Mouse (Mus musculus): Measurements from ENCODE around the gene Enpp3. TPM values are rescaled to one million over a fixed set of nuclear protein-coding genes. Genes with fewer than 3 reads are reported as not detected.

The Enpp3 gene
- polyA plus RNA-seq, 1 experiment from 2014 or later, result 6.7 TPM

DNA sequence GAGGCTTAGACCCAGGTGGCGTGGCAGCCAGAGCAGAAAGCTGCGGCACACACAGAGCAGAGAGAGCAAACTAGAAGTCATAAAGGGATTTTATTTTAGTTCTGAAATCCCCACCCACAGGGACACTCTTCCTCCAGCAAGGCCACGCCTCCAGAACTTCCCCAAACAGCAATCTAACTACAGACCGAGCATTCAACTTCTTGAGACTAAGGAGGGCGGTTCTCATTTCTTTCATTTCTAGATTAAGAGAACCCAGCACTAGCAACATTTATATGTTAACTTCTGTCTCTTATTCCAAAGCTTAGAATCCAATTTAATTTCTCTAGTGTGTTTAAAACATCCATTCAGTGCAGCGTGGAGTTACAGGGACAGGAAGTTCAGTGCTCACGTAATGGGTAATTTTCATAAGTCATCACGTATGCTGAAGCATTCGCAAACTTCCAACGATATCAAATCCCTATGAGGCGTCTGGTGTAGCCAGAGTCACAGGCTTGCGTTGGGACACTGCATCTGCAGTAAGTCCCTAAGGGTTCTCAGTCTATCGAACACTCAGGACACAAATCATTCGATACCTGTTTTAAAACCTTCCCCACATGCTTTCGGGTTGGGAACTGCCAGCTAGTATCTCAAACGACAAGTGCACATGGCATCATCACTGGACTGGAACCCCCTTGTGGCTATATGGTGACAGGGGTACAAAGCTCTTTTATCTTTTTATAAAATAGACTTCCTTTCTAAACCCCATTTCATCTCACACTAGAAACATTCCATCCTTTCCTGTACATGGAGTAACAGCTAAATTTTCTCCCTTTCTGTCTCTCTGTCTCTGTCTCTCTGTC is 18.7 kb downstream of the Enpp3 start:
- Histone ChIP-seq H3K4me2 (replicated peaks; ENCODE audit: low read depth, low read length) (no peak overlapping the region), H3K27me3 (ENCODE audit: insufficient read depth, low read length) (no peaks in the 10 kb centered on the region), H3K4me3 (ENCODE audit: low read length) (no peak overlapping the region), H3K9me3 (ENCODE audit: low read length) (no peaks in the 10 kb centered on the region), H3K36me3 (ENCODE audit: insufficient read depth, low read length) (no peaks in the 10 kb centered on the region), H3K9ac (replicated peaks; ENCODE audit: low read length) (no peak overlapping the region), H3K27ac (ENCODE audit: low read length) (0 out of 2 replicates have a peak overlapping the region, but pooled peaks have one; percentile 29), H3K4me1 (ENCODE audit: insufficient read depth, low read length) (peaks cover 6% of the 10 kb centered on the region)
- ATAC-seq (ENCODE audit: low FRiP score, low TSS enrichment), result no peak
- WGBS, result 69% methylated on average over 16 of the region's 16 CpGs

DNA sequence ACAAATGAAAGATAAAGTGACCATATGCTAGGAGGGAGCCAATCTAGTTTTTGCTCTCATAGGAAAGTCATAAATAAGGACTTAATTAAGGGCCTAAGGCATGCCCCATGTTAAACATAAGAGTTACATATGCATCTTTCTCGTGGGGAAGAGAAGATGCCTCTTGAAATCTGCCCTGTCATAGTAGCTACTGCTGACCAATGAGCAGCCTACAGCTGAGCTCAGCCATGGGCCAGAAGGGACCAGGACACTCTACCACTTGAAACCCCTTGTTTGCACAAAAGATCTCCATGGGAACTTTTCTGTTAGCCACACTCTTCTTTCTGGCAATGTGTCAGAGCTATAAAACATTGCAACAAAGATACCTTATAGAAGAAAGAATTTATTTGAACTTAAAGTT is 19.4 kb downstream of the Enpp3 start:
- Histone ChIP-seq H3K4me2 (replicated peaks; ENCODE audit: low read depth, low read length) (no peak overlapping the region), H3K9me3 (ENCODE audit: low read length) (no peaks in the 10 kb centered on the region), H3K36me3 (ENCODE audit: insufficient read depth, low read length) (no peaks in the 10 kb centered on the region), H3K27me3 (ENCODE audit: insufficient read depth, low read length) (no peaks in the 10 kb centered on the region), H3K27ac (ENCODE audit: low read length) (0 out of 2 replicates have a peak overlapping the region, but pooled peaks have one; percentile 29), H3K4me3 (ENCODE audit: low read length) (no peak overlapping the region), H3K4me1 (ENCODE audit: insufficient read depth, low read length) (peaks cover 6% of the 10 kb centered on the region), H3K9ac (replicated peaks; ENCODE audit: low read length) (no peak overlapping the region)
- peak; percentile 51; the same call in 1 of the 2 replicates for ATAC-seq (ENCODE audit: low FRiP score, low TSS enrichment)
- WGBS, result 53% methylated on average over 1 of the region's 1 CpGs

DNA sequence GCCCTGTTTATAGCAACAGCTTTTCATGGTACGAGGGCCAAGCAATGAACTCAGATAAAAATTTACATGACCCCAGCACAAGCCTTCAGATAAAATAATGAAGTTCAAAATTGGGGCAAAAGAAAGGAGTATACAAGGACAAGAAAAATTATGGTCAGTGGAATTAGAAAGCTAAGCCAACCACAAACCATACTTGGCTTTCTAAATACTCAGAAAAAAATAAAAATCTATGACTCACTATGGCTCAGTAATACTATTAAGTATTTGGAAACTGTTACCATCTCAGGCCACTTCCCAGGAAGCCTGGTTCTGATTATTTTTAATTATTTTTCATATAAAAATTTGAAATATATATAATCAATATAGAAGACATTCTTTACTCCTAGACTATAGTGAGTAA is 19.8 kb downstream of the Enpp3 start:
- no peaks in the 10 kb centered on the region for H3K27me3 ChIP-seq (ENCODE audit: insufficient read depth, low read length)
- H3K9me3 ChIP-seq (ENCODE audit: low read length), result no peaks in the 10 kb centered on the region
- H3K9ac ChIP-seq (replicated peaks; ENCODE audit: low read length), result no peak overlapping the region
- H3K4me1 ChIP-seq (ENCODE audit: insufficient read depth, low read length), result peaks cover 6% of the 10 kb centered on the region
- no peaks in the 10 kb centered on the region for H3K36me3 ChIP-seq (ENCODE audit: insufficient read depth, low read length)
- WGBS, result 45% methylated on average over 1 of the region's 1 CpGs
- ATAC-seq (ENCODE audit: low FRiP score, low TSS enrichment), result no peak
- H3K27ac ChIP-seq (ENCODE audit: low read length), result no peak overlapping the region
- no peak overlapping the region for H3K4me2 ChIP-seq (replicated peaks; ENCODE audit: low read depth, low read length)
- no peak overlapping the region for H3K4me3 ChIP-seq (ENCODE audit: low read length)

DNA sequence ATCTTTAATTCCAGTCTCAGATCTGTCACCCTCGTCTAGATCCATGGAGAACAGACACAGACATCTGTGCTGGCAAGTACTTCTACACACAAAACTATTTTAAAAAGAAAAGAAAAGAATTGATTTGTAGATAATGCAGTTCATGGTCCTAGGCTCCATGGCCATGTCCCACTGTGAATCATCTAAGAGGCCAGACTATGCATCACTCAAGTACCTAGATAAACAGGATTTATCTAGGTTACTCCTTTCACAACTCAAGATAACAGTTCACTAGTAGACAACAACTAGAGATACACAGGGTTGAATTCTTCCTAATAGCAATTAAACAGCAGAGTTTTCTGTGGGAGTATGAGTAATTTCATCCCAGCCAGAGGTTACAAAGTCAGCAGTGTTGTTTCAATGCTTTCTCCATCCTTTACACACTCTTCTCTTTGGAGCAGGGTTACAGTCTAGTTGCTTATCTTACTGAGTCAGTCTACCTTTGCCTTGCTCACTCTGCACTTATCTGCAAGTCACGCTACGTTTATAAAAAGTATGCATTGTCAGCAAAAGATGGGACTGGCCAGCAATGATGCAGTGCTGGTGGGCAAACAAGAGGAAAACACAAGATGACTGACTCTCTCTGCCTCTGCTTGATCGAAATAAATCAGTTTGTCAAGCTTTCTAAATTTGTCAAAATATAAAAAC is 20.5 kb downstream of the Enpp3 start:
- Histone ChIP-seq H3K4me3 (ENCODE audit: low read length) (no peak overlapping the region), H3K36me3 (ENCODE audit: insufficient read depth, low read length) (no peaks in the 10 kb centered on the region), H3K4me2 (replicated peaks; ENCODE audit: low read depth, low read length) (no peak overlapping the region), H3K9ac (replicated peaks; ENCODE audit: low read length) (no peak overlapping the region), H3K27me3 (ENCODE audit: insufficient read depth, low read length) (no peaks in the 10 kb centered on the region), H3K27ac (ENCODE audit: low read length) (no peak overlapping the region), H3K9me3 (ENCODE audit: low read length) (no peaks in the 10 kb centered on the region), H3K4me1 (ENCODE audit: insufficient read depth, low read length) (peaks cover 6% of the 10 kb centered on the region)
- WGBS, result 56% methylated on average over 4 of the region's 4 CpGs
- no peak for ATAC-seq (ENCODE audit: low FRiP score, low TSS enrichment)

DNA sequence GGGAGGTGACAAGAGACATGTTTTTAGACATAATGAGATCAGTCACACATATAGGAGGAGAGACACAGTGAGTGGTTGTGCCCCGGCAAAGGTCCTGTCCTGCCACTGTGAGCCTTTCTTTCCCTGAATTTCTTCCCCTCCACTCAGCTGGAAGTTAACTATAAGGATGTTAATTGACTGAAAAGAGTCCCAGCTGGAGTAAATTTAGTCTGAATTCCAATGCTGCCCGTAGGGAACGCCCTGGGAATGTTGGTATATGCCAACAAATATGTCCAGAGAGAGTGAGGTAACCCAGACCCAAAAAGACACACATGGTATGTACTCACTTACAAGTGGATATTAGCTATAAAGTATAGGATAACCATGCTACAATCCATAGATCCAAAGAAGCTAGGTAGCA is 23.1 kb downstream of the Enpp3 start:
- 87% methylated on average over 3 of the region's 3 CpGs for WGBS
- Histone ChIP-seq H3K9me3 (ENCODE audit: low read length) (no peaks in the 10 kb centered on the region), H3K27me3 (ENCODE audit: insufficient read depth, low read length) (no peaks in the 10 kb centered on the region), H3K9ac (replicated peaks; ENCODE audit: low read length) (no peak overlapping the region), H3K4me2 (replicated peaks; ENCODE audit: low read depth, low read length) (no peak overlapping the region), H3K4me1 (ENCODE audit: insufficient read depth, low read length) (peaks cover 6% of the 10 kb centered on the region), H3K4me3 (ENCODE audit: low read length) (no peak overlapping the region), H3K36me3 (ENCODE audit: insufficient read depth, low read length) (no peaks in the 10 kb centered on the region), H3K27ac (ENCODE audit: low read length) (no peak overlapping the region)
- ATAC-seq (ENCODE audit: low FRiP score, low TSS enrichment), result no peak

DNA sequence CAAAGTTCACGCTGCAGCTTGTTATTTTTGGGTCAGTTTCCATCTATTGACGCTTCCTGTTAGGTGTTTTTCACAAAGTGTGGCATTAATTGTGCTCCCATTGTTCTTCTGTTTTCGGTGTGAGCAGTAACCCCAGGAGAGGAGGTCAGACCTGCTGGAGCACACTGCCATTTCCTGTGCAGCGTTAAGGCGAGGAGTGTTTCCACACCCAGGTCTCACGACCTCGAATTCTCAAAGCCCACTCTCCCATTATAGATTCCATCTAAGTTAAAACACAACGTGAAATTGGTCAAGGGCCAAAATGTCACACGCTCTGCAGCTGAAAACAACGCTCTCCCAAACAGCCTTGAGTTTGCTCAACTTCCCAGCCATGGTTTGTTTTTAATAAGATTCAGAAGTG is 32.0 kb downstream of the Enpp3 start:
- WGBS, result 26% methylated on average over 10 of the region's 10 CpGs
- H3K27ac ChIP-seq (ENCODE audit: low read length), result peak overlapping the region; percentile 74

GRCm38 (mm10) chr10:24806756-24807155 is 35.9 kb downstream of the Enpp3 start:
- H3K9ac ChIP-seq (replicated peaks; ENCODE audit: low read length), result no peak overlapping the region
- no peaks in the 10 kb centered on the region for H3K27me3 ChIP-seq (ENCODE audit: insufficient read depth, low read length)
- peaks cover 10% of the 10 kb centered on the region; the same call in 1 of the 2 replicates for H3K9me3 ChIP-seq (ENCODE audit: low read length)
- no peak overlapping the region for H3K4me3 ChIP-seq (ENCODE audit: low read length)
- 0 out of 2 replicates have a peak, but pooled peaks cover 4% of the 10 kb centered on the region for H3K36me3 ChIP-seq (ENCODE audit: insufficient read depth, low read length)
- ATAC-seq (ENCODE audit: low FRiP score, low TSS enrichment), result no peak
- WGBS, result 79% methylated on average over 5 of the region's 5 CpGs
- no peak overlapping the region for H3K4me2 ChIP-seq (replicated peaks; ENCODE audit: low read depth, low read length)
- peaks cover 16% of the 10 kb centered on the region; the same call in 1 of the 2 replicates for H3K4me1 ChIP-seq (ENCODE audit: insufficient read depth, low read length)
- no peak overlapping the region for H3K27ac ChIP-seq (ENCODE audit: low read length)

More for the DNA sequence above, 32.0 kb downstream of the Enpp3 start:
- Histone ChIP-seq H3K9me3 (ENCODE audit: low read length) (no peaks in the 10 kb centered on the region), H3K4me1 (ENCODE audit: insufficient read depth, low read length) (peaks cover 16% of the 10 kb centered on the region; the same call in 1 of the 2 replicates), H3K27me3 (ENCODE audit: insufficient read depth, low read length) (no peaks in the 10 kb centered on the region), H3K36me3 (ENCODE audit: insufficient read depth, low read length) (no peaks in the 10 kb centered on the region), H3K4me2 (replicated peaks; ENCODE audit: low read depth, low read length) (peak overlapping the region; percentile 31; the same call in 1 of the 2 replicates), H3K9ac (replicated peaks; ENCODE audit: low read length) (no peak overlapping the region), H3K4me3 (ENCODE audit: low read length) (no peak overlapping the region)
- peak; percentile 61; the same call in 1 of the 2 replicates for ATAC-seq (ENCODE audit: low FRiP score, low TSS enrichment)

DNA sequence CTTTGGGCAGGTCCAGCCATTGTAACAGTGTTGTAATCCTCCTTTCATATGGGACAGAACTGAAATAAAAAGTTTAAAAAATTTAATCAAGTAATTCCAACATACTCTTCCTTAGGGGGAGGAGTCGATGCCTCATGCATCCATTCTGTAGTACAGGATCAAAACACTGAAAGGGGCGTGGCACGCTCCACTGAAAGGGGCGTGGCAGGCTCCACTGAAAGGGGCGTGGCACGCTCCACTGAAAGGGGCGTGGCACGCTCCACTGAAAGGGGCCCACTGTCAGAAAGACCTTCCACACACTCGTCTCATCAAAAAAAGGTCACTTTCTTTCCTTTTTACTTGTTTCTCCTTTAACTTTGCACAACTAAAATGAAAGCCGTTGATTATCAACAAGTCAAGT is 36.7 kb downstream of the Enpp3 start:
- Histone ChIP-seq H3K27ac (ENCODE audit: low read length) (no peak overlapping the region), H3K9ac (replicated peaks; ENCODE audit: low read length) (no peak overlapping the region), H3K4me3 (ENCODE audit: low read length) (no peak overlapping the region), H3K9me3 (ENCODE audit: low read length) (peaks cover 10% of the 10 kb centered on the region; the same call in 1 of the 2 replicates), H3K27me3 (ENCODE audit: insufficient read depth, low read length) (no peaks in the 10 kb centered on the region), H3K4me1 (ENCODE audit: insufficient read depth, low read length) (peaks cover 11% of the 10 kb centered on the region; the same call in 1 of the 2 replicates), H3K4me2 (replicated peaks; ENCODE audit: low read depth, low read length) (no peak overlapping the region), H3K36me3 (ENCODE audit: insufficient read depth, low read length) (0 out of 2 replicates have a peak, but pooled peaks cover 4% of the 10 kb centered on the region)
- ATAC-seq (ENCODE audit: low FRiP score, low TSS enrichment), result no peak
- 90% methylated on average over 10 of the region's 10 CpGs for WGBS

DNA sequence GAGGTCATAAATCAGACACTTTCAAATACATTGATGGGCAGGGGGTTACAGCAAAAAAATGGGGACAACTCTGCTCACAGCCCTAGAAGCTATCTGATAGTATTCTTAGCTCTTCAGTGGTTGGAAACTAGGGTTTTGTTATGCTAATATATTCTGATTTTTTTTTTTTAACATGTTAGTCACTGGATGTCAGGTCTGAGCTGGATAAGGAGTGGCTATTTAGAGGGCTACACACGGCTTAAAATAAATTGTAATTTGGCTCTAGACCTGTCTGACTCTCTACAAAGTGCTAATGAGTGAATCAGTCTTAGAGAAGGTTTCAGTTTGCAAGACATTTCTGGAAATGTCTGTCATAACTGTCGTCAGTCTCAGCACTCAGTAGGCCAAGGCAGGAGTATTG is 37.5 kb downstream of the Enpp3 start:
- Histone ChIP-seq H3K4me2 (replicated peaks; ENCODE audit: low read depth, low read length) (no peak overlapping the region), H3K27me3 (ENCODE audit: insufficient read depth, low read length) (no peaks in the 10 kb centered on the region), H3K9me3 (ENCODE audit: low read length) (peaks cover 10% of the 10 kb centered on the region; the same call in 1 of the 2 replicates), H3K27ac (ENCODE audit: low read length) (no peak overlapping the region), H3K4me3 (ENCODE audit: low read length) (no peak overlapping the region), H3K36me3 (ENCODE audit: insufficient read depth, low read length) (0 out of 2 replicates have a peak, but pooled peaks cover 4% of the 10 kb centered on the region), H3K4me1 (ENCODE audit: insufficient read depth, low read length) (peaks cover 6% of the 10 kb centered on the region; the same call in 1 of the 2 replicates), H3K9ac (replicated peaks; ENCODE audit: low read length) (no peak overlapping the region)
- no peak for ATAC-seq (ENCODE audit: low FRiP score, low TSS enrichment)
- 62% methylated on average over 2 of the region's 2 CpGs for WGBS

All from kidney, embryonic 16.5 days (tissue).